Mouse (Mus musculus): ENCODE measurements around the gene Gm5416. TPM values are rescaled to one million over a fixed set of nuclear protein-coding genes. Genes with fewer than 3 reads are reported as not detected.
"Not testable (repeated sequence)": the region's sequence is repeated elsewhere in the genome, so short reads cannot be mapped to it uniquely, and the experiment has no call there.

The Gm5416 gene
- total RNA-seq, 1 experiment: not detected

- no peak for DNase-seq (ENCODE audit: low read depth, low spot score)
- Histone ChIP-seq H3K27ac (ENCODE audit: insufficient read depth, low read depth, low read length, poor library complexity, severe bottlenecking) (no peak overlapping the region), H3K9me3 (ENCODE audit: control insufficient read depth, insufficient read depth, low read depth, low read length) (no peaks in the 10 kb centered on the region), H3K9ac (ENCODE audit: insufficient read depth, low read depth, low read length, poor library complexity, severe bottlenecking) (no peak overlapping the region), H3K36me3 (ENCODE audit: control insufficient read depth, insufficient read depth, low read length, poor library complexity, severe bottlenecking) (no peaks in the 10 kb centered on the region), H3K4me3 (ENCODE audit: insufficient read depth in 1 of 2, low read depth in 1 of 2, low read length in 2 of 2, poor library complexity in 1 of 2, severe bottlenecking in 1 of 2) (no peak overlapping the region), H3K4me1 (ENCODE audit: control insufficient read depth in 2 of 2, insufficient read depth in 2 of 2, low read length in 2 of 2, poor library complexity in 1 of 2) (0 out of 4 replicates have a peak, but pooled peaks cover 0 to 4% of the 10 kb centered on the region in 2 experiments)
- in situ Hi-C loops (cut with MboI; ENCODE audit: low sequenced_read_pairs in 2 of 2, unreplicated experiment in 2 of 2): no loop called here
- TF ChIP-seq ZC3H11A (IDR thresholded peaks at IDR 0.05; ENCODE audit: borderline replicate concordance, low read depth, low read length): no peak
- TF ChIP-seq MAFK (IDR thresholded peaks at IDR 0.05; ENCODE audit: insufficient read depth, low read depth, low read length): no peak
- TF ChIP-seq HCFC1 (IDR thresholded peaks at IDR 0.05; ENCODE audit: borderline replicate concordance, insufficient read depth, low read length): no peak
- no peak for TF ChIP-seq CHD2 (IDR thresholded peaks at IDR 0.05; ENCODE audit: low read depth, low read length)
These were observed 11.0 kb upstream of the Gm5416 start for GRCm38 (mm10) chr16:36199226-36199625.

- H3K9me3 ChIP-seq (ENCODE audit: control insufficient read depth, insufficient read depth, low read depth, low read length): no peaks in the 10 kb centered on the region
- TF ChIP-seq HCFC1 (IDR thresholded peaks at IDR 0.05; ENCODE audit: borderline replicate concordance, insufficient read depth, low read length) (no peak), CHD2 (IDR thresholded peaks at IDR 0.05; ENCODE audit: low read depth, low read length) (no peak), MAFK (IDR thresholded peaks at IDR 0.05; ENCODE audit: insufficient read depth, low read depth, low read length) (no peak), ZNF384 (IDR thresholded peaks at IDR 0.05; ENCODE audit: low read depth, low read length) (no peak), ZC3H11A (IDR thresholded peaks at IDR 0.05; ENCODE audit: borderline replicate concordance, low read depth, low read length) (no peak)
- in situ Hi-C loops (cut with MboI; ENCODE audit: low sequenced_read_pairs in 2 of 2, unreplicated experiment in 2 of 2): no loop called here
- no peak overlapping the region for H3K9ac ChIP-seq (ENCODE audit: insufficient read depth, low read depth, low read length, poor library complexity, severe bottlenecking)
- peaks cover 0 to 7% of the 10 kb centered on the region in 2 experiments; a peak in 2 of 4 replicates for H3K4me1 ChIP-seq (ENCODE audit: control insufficient read depth in 2 of 2, insufficient read depth in 2 of 2, low read length in 2 of 2, poor library complexity in 1 of 2)
- no peak overlapping the region for H3K27ac ChIP-seq (ENCODE audit: insufficient read depth, low read depth, low read length, poor library complexity, severe bottlenecking)
- no peak overlapping the region for H3K4me3 ChIP-seq (ENCODE audit: insufficient read depth in 1 of 2, low read depth in 1 of 2, low read length in 2 of 2, poor library complexity in 1 of 2, severe bottlenecking in 1 of 2)
- no peaks in the 10 kb centered on the region for H3K36me3 ChIP-seq (ENCODE audit: control insufficient read depth, insufficient read depth, low read length, poor library complexity, severe bottlenecking)
- DNase-seq (ENCODE audit: low read depth, low spot score): no peak
These were observed 6.4 kb upstream of the Gm5416 start for GRCm38 (mm10) chr16:36203846-36204245.

- in situ Hi-C loops (cut with MboI; ENCODE audit: low sequenced_read_pairs in 2 of 2, unreplicated experiment in 2 of 2); H3K36me3 ChIP-seq (ENCODE audit: control insufficient read depth, insufficient read depth, low read length, poor library complexity, severe bottlenecking); H3K9ac ChIP-seq (ENCODE audit: insufficient read depth, low read depth, low read length, poor library complexity, severe bottlenecking); H3K9me3 ChIP-seq (ENCODE audit: control insufficient read depth, insufficient read depth, low read depth, low read length); H3K4me1 ChIP-seq (ENCODE audit: control insufficient read depth in 2 of 2, insufficient read depth in 2 of 2, low read length in 2 of 2, poor library complexity in 1 of 2); H3K27ac ChIP-seq (ENCODE audit: insufficient read depth, low read depth, low read length, poor library complexity, severe bottlenecking); H3K4me3 ChIP-seq (ENCODE audit: insufficient read depth in 1 of 2, low read depth in 1 of 2, low read length in 2 of 2, poor library complexity in 1 of 2, severe bottlenecking in 1 of 2): not testable (repeated sequence)
- DNase-seq (ENCODE audit: low read depth, low spot score): peak; percentile 17
These were observed 4.5 kb upstream of the Gm5416 start for GRCm38 (mm10) chr16:36205684-36206083.

- H3K4me1 ChIP-seq (ENCODE audit: control insufficient read depth in 2 of 2, insufficient read depth in 2 of 2, low read length in 2 of 2, poor library complexity in 1 of 2); H3K9ac ChIP-seq (ENCODE audit: insufficient read depth, low read depth, low read length, poor library complexity, severe bottlenecking); H3K36me3 ChIP-seq (ENCODE audit: control insufficient read depth, insufficient read depth, low read length, poor library complexity, severe bottlenecking); H3K27ac ChIP-seq (ENCODE audit: insufficient read depth, low read depth, low read length, poor library complexity, severe bottlenecking); DNase-seq (ENCODE audit: low read depth, low spot score); H3K4me3 ChIP-seq (ENCODE audit: insufficient read depth in 1 of 2, low read depth in 1 of 2, low read length in 2 of 2, poor library complexity in 1 of 2, severe bottlenecking in 1 of 2); in situ Hi-C loops (cut with MboI; ENCODE audit: low sequenced_read_pairs in 2 of 2, unreplicated experiment in 2 of 2); H3K9me3 ChIP-seq (ENCODE audit: control insufficient read depth, insufficient read depth, low read depth, low read length): not testable (repeated sequence)
These were observed 11.0 kb downstream of the Gm5416 start, which contains the start of gene 2010005H15Rik for GRCm38 (mm10) chr16:36221168-36221567. 2010005H15Rik (plus strand) TSS chr16:36221468.

- H3K36me3 ChIP-seq (ENCODE audit: control insufficient read depth, insufficient read depth, low read length, poor library complexity, severe bottlenecking); DNase-seq (ENCODE audit: low read depth, low spot score); H3K4me1 ChIP-seq (ENCODE audit: control insufficient read depth in 2 of 2, insufficient read depth in 2 of 2, low read length in 2 of 2, poor library complexity in 1 of 2); H3K9me3 ChIP-seq (ENCODE audit: control insufficient read depth, insufficient read depth, low read depth, low read length); H3K4me3 ChIP-seq (ENCODE audit: insufficient read depth in 1 of 2, low read depth in 1 of 2, low read length in 2 of 2, poor library complexity in 1 of 2, severe bottlenecking in 1 of 2); H3K27ac ChIP-seq (ENCODE audit: insufficient read depth, low read depth, low read length, poor library complexity, severe bottlenecking); in situ Hi-C loops (cut with MboI; ENCODE audit: low sequenced_read_pairs in 2 of 2, unreplicated experiment in 2 of 2); H3K9ac ChIP-seq (ENCODE audit: insufficient read depth, low read depth, low read length, poor library complexity, severe bottlenecking): not testable (repeated sequence)
These were observed 50.4 kb downstream of the Gm5416 start for GRCm38 (mm10) chr16:36260585-36260984.

Other genes with a start within 250 kb of the Gm5416 start
- gene Kpna1, start 231.7 kb upstream of the Gm5416 start, total RNA-seq (2012; rRNA removed): 34.4 and 43.0 TPM in 2 replicates
- 3.3 and 4.2 TPM in 2 replicates for gene Wdr5b, start 169.2 kb upstream of the Gm5416 start, total RNA-seq (2012; rRNA removed)
- gene Fam162a, start 138.8 kb upstream of the Gm5416 start, total RNA-seq (2012; rRNA removed): 153 and 243 TPM in 2 replicates
- 160 and 185 TPM in 2 replicates for gene Ccdc58, start 138.7 kb upstream of the Gm5416 start, total RNA-seq (2012; rRNA removed)
- gene Csta1, start 79.2 kb upstream of the Gm5416 start, total RNA-seq (2012; rRNA removed): not detected in 2 replicates
- gene Stfa2l1, start 53.6 kb upstream of the Gm5416 start, total RNA-seq (2012; rRNA removed): not detected in 2 replicates
- not detected in 2 replicates for gene Gm5483, start 26.2 kb upstream of the Gm5416 start, total RNA-seq (2012; rRNA removed)
- not detected in 2 replicates for gene 2010005H15Rik, start 11.1 kb downstream of the Gm5416 start, total RNA-seq (2012; rRNA removed)
- gene Stfa1, start 66.5 kb downstream of the Gm5416 start, total RNA-seq (2012; rRNA removed): not detected in 2 replicates
- not detected in 2 replicates for gene BC117090, start 123.9 kb downstream of the Gm5416 start, total RNA-seq (2012; rRNA removed)
- gene BC100530, start 157.3 kb downstream of the Gm5416 start, total RNA-seq (2012; rRNA removed): not detected in 2 replicates
- gene Stfa2, start 198.1 kb downstream of the Gm5416 start, total RNA-seq (2012; rRNA removed): not detected in 2 replicates
- not detected in 2 replicates for gene Stfa3, start 245.0 kb downstream of the Gm5416 start, total RNA-seq (2012; rRNA removed)